Mouse (Mus musculus): Measurements from ENCODE around the gene Fndc1.

DNA sequence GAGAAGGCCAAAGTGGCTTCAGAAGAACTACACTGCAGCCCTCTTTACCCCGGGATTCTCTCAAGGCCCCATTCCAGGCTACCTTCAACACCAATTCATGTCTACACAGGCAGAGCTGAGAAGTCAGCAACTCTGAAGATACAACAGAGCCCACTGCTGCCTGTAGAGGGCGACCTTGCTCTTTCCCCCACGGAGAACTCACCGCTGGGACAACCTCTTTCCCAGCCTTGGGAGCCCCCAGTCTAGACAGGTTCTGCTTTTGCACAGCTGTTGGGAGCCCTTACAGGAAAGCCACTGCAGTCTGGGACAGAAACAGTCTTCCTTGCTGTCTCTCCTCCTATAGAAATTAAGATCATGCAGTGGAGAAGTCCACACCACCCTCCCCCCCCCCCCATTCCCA lies 41.5 kb upstream of the Fndc1 start:
- TF ChIP-seq POLR2A (IDR thresholded peaks at IDR 0.05; ENCODE audit: borderline replicate concordance, control insufficient read depth, low read depth, low read length) (no peak), CTCF (IDR thresholded peaks at IDR 0.05; ENCODE audit: control insufficient read depth, insufficient read depth, low read length) (peak; percentile 90)
